ENCODE assay signal across 14 mouse cellular contexts in the genomic region with DNA sequence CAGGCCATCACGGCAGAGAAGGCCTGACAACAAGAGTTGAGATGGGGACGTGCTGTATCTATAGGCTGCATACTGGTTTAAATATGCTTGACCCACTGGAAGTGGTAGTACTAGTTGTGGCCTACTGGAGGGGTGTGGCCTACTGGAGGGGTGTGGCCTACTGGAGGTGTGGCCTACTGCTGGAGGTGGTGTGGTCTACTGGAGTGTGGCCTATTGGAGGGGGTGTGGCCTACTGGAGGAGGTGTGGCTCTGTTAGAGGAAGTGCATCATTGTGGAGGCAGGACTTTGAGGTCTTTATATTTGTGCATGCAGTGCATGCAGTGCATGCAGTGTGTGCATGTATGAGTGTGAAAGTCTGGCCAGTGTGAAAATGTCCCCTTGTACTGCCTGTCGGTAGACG. TPM values are rescaled to one million over a fixed set of nuclear protein-coding genes. Genes with fewer than 3 reads are reported as not detected.
DNase-seq lines count a peak whose midpoint lies in the region; ATAC-seq lines count a peak whose summit lies in the region.
"Had no signal": no experiment of that assay in that cellular context is flagged by ENCODE, and none has a peak within 500 bp of the region (broad histone marks: within the 10 kb centered on the region; RNA-seq: fewer than 3 reads in every experiment).

No protein-coding gene starts in this region.

- no peak overlapping the region for H3K9ac ChIP-seq in midbrain, embryonic 11.5 days (ENCODE audit: low read length)
- H3K9ac ChIP-seq: liver, embryonic 14.5 days; midbrain, embryonic 13.5 days had no signal

- H3K36me3 ChIP-seq in midbrain, embryonic 11.5 days (ENCODE audit: control insufficient read depth, insufficient read depth, low read length): no peaks in the 10 kb centered on the region
- H3K36me3 ChIP-seq: midbrain, embryonic 13.5 days had no signal

- WGBS in midbrain, embryonic 11.5 days: 94% methylated on average over 4 of the region's 4 CpGs

- H3K9me3 ChIP-seq in midbrain, embryonic 11.5 days (ENCODE audit: control insufficient read depth, low read length): no peaks in the 10 kb centered on the region
- H3K9me3 ChIP-seq: midbrain, embryonic 13.5 days had no signal

- H3K27me3 ChIP-seq in midbrain, embryonic 11.5 days (ENCODE audit: control insufficient read depth, insufficient read depth, low read length): no peaks in the 10 kb centered on the region
- H3K27me3 ChIP-seq: midbrain, embryonic 13.5 days had no signal

- ATAC-seq in monocyte, adult 5-6 weeks (replicated peaks; ENCODE audit: insufficient number of reproducible peaks, low FRiP score, low TSS enrichment, poor library complexity, severe bottlenecking): peak; percentile 45
- ATAC-seq in midbrain, embryonic 11.5 days (ENCODE audit: low FRiP score): no peak
- ATAC-seq: hindbrain, postnatal 0 days; midbrain, embryonic 13.5 days had no signal

- no peaks in the 10 kb centered on the region for H3K4me1 ChIP-seq in midbrain, embryonic 11.5 days (ENCODE audit: control insufficient read depth, insufficient read depth, low read length)
- H3K4me1 ChIP-seq: midbrain, embryonic 13.5 days had no signal

- no peak overlapping the region for H3K4me3 ChIP-seq in midbrain, embryonic 11.5 days (ENCODE audit: low read depth, low read length)
- H3K4me3 ChIP-seq: midbrain, embryonic 13.5 days had no signal

- H3K27ac ChIP-seq in midbrain, embryonic 11.5 days (ENCODE audit: low read depth, low read length): no peak overlapping the region
- H3K27ac ChIP-seq: hindbrain, postnatal 0 days; liver, embryonic 14.5 days; midbrain, embryonic 13.5 days had no signal

- DNase-seq in 416B (ENCODE audit: low read depth) (peak; percentile 30), A20 (ENCODE audit: low read depth, low spot score) (peak; percentile 50), WW6 (ENCODE audit: low read depth, low spot score) (peak; percentile 28)
- no peak for DNase-seq in midbrain, embryonic 11.5 days (ENCODE audit: low spot score, missing footprints)
- no peak for DNase-seq in gastrocnemius, postnatal 10 days
- no peak for DNase-seq in urinary bladder, postnatal 14 days (ENCODE audit: low spot score)
- DNase-seq: cerebellum, adult 11 months; heart, adult 18-20 months; heart, postnatal 10 days; layer of hippocampus, postnatal 36 days had no signal

- H3K4me2 ChIP-seq in midbrain, embryonic 11.5 days: no peak overlapping the region
- H3K4me2 ChIP-seq: midbrain, embryonic 13.5 days had no signal

RNA-seq across cellular contexts. Expression of a gene that starts 45.3 kb away (rescaled TPM):
- 51.5 to 79.9 TPM (median 76.7 TPM) in 3 replicates for total RNA-seq in monocyte, adult 5-6 weeks (2017)
- 13.7 and 16.6 TPM in 2 replicates for polyA plus RNA-seq in midbrain, embryonic 11.5 days (2014; fragmentation: Nextera tagmentation; extraction: Ambion mirVana)
- total RNA-seq in gastrocnemius, postnatal 10 days (2021): 10 to 100 TPM; 57.8 to 65.1 TPM

Comparison
In these comparisons a context has a peak if more than half of its experiments do, and no peak if none do; other contexts are left out.
1. DNase-seq: peak in 416B (single experiment), A20 (single experiment) and WW6 (single experiment); none in midbrain, embryonic 11.5 days (single experiment), gastrocnemius, postnatal 10 days (single experiment) and urinary bladder, postnatal 14 days (single experiment).